Mouse (Mus musculus) CH12.LX (cell line): ENCODE data around the gene Gm10563. TPM values are rescaled to one million over a fixed set of nuclear protein-coding genes. Genes with fewer than 3 reads are reported as not detected.

ENCODE experiments used
- DNase-seq: peaks from one replicate; pipeline ENCODE4 v3.0.0-alpha.2; 2013; ENCODE audit errors: extremely low read depth
- H3K27ac ChIP-seq: 2 replicates; pipeline ENCODE4 v1.5.1; 2012; ENCODE audit warnings: low read depth, mild to moderate bottlenecking, control low read depth, moderate library complexity; ENCODE audit not compliant: insufficient read depth
- H3K27me3 ChIP-seq: replicated peaks from 2 replicates; pipeline ENCODE3; 2012; ENCODE audit warnings: inconsistent platforms
- H3K36me3 ChIP-seq, 2 experiments: replicated peaks in 1 of 2; 2 replicates each; pipeline versions ENCODE3 to v1.6.1; 2012; ENCODE audit warnings: inconsistent platforms in 1 of 2, low read length in 1 of 2, mild to moderate bottlenecking in 1 of 2, mixed read lengths in 1 of 2, moderate library complexity in 1 of 2; ENCODE audit not compliant: control insufficient read depth in 1 of 2, insufficient read depth in 1 of 2
- H3K4me1 ChIP-seq, 2 experiments: 2 replicates each; pipeline ENCODE4 v1.6.1; 2012; ENCODE audit warnings: inconsistent platforms in 1 of 2, moderate library complexity in 1 of 2; ENCODE audit not compliant: insufficient read depth in 2 of 2, control insufficient read depth in 1 of 2
- H3K4me2 ChIP-seq: 2 replicates; pipeline ENCODE4 v1.6.1; 2012; ENCODE audit warnings: low read depth, mild to moderate bottlenecking, control low read depth; ENCODE audit not compliant: poor library complexity, insufficient read depth, severe bottlenecking
- H3K4me3 ChIP-seq, 3 experiments: fragments of 150-350 bp in 1 of 3; sonication (generic) in 1 of 3; replicated peaks in 1 of 3; 2 replicates each; pipeline versions ENCODE3 to v1.5.1; 2011 to 2012; ENCODE audit warnings: low read depth in 2 of 3, low read length in 2 of 3, mild to moderate bottlenecking in 2 of 3, moderate library complexity in 2 of 3, control low read depth in 1 of 3, improper control_type of control experiment in 1 of 3, inconsistent platforms in 1 of 3, mixed read lengths in 1 of 3; ENCODE audit not compliant: poor library complexity in 1 of 3
- H3K79me2 ChIP-seq: replicated peaks from 2 replicates; pipeline ENCODE4 v1.6.1; 2012; ENCODE audit warnings: mild to moderate bottlenecking, moderate library complexity; ENCODE audit not compliant: control insufficient read depth, poor library complexity, insufficient read depth, severe bottlenecking; ENCODE audit errors: extremely low read depth
- H3K9ac ChIP-seq: 2 replicates; pipeline ENCODE4 v1.6.1; 2012; ENCODE audit warnings: low read depth, mild to moderate bottlenecking, control low read depth, moderate library complexity; ENCODE audit not compliant: insufficient read depth
- H3K9me3 ChIP-seq: replicated peaks from 2 replicates; pipeline ENCODE3; 2012; ENCODE audit warnings: low read length, inconsistent platforms, mixed read lengths
- CHD1 ChIP-seq: IDR thresholded peaks from 2 replicates; pipeline ENCODE4 v1.6.1; 2012; ENCODE audit warnings: low read depth, low read length, improper control_type of control experiment, inconsistent platforms
- CHD2 ChIP-seq: IDR thresholded peaks from 2 replicates; pipeline ENCODE4 v1.6.1; 2011; ENCODE audit warnings: low read length, improper control_type of control experiment
- ELF1 ChIP-seq: IDR thresholded peaks from 2 replicates; pipeline ENCODE4 v1.6.1; 2014; ENCODE audit warnings: low read depth, mild to moderate bottlenecking, inconsistent platforms, low read length, improper control_type of control experiment
- HCFC1 ChIP-seq: IDR thresholded peaks from 2 replicates; pipeline ENCODE4 v1.6.1; 2012; ENCODE audit warnings: low read depth, mild to moderate bottlenecking, inconsistent platforms, low read length, improper control_type of control experiment
- SMC3 ChIP-seq: IDR thresholded peaks from 2 replicates; pipeline ENCODE4 v1.6.1; 2011; ENCODE audit warnings: low read depth, low read length, improper control_type of control experiment
- TCF12 ChIP-seq: IDR thresholded peaks from 2 replicates; pipeline ENCODE4 v1.6.1; 2014; ENCODE audit warnings: low read depth, mild to moderate bottlenecking, inconsistent platforms, low read length, improper control_type of control experiment
- UBTF ChIP-seq: IDR thresholded peaks from 2 replicates; pipeline ENCODE4 v1.6.1; 2012; ENCODE audit warnings: low read depth, mild to moderate bottlenecking, inconsistent platforms, low read length, improper control_type of control experiment, moderate library complexity
- dilution Hi-C: fragments of 300-500 bp; cut with MboI; formaldehyde crosslinking; loops from 2 replicates; pipeline ENCODE4 v1.14.3; 2020; ENCODE audit warnings: low sequenced_read_pairs; ENCODE audit not compliant: extremely low pct_unique_long_range_greater_than_20kb, extremely low pct_ligation_motif_present
- in situ Hi-C: fragments of 300-500 bp; cut with MboI; formaldehyde crosslinking; loops from 3 replicates; pipeline ENCODE4 v1.14.3; 2019; ENCODE audit warnings: low sequenced_read_pairs, low pct_ligation_motif_present, low pct_unique_long_range_greater_than_20kb, mixed read lengths
- polyA plus RNA-seq: library from polyadenylated mRNA; unstranded; fragments of >175 nt; gene quantifications from 2 replicates; pipeline ENCODE4 v1.2.1, GENCODE M21; 2012; ENCODE audit warnings: low read depth; ENCODE audit not compliant: insufficient read length
- total RNA-seq, 2 experiments: library from RNA; depleted of rRNA; stranded (reverse); fragments of 300-350 nt in 1 of 2; fragments of >200 nt in 1 of 2; gene quantifications; 2 replicates each; pipeline ENCODE4 v1.2.3; 2012 to 2014

Gene Gm10563
- total and polyA plus RNA-seq, 3 experiments = not detected

GRCm38 (mm10) chr4:155666903-155667302, 21.7 kb upstream of the Gm10563 start:
- DNase-seq = no peak
- H3K9ac ChIP-seq = no peak overlapping the region; the same call in 1 of the 2 replicates
- peaks cover 27 to 46% of the 10 kb centered on the region in 2 experiments for H3K36me3 ChIP-seq
- H3K79me2 ChIP-seq = no peaks in the 10 kb centered on the region
- H3K4me1 ChIP-seq = peaks cover 3 to 25% of the 10 kb centered on the region in 2 experiments
- H3K4me3 ChIP-seq = peak overlapping the region in 1 of 3 experiments; percentile 21
- no peaks in the 10 kb centered on the region for H3K9me3 ChIP-seq
- no peak overlapping the region for H3K27ac ChIP-seq
- H3K27me3 ChIP-seq = no peaks in the 10 kb centered on the region
- in situ Hi-C loops (no loop called here), dilution Hi-C loops (no loop called here)
- H3K4me2 ChIP-seq = no peak overlapping the region
- TF ChIP-seq TCF12 (no peak), ELF1 (peak; percentile 50; the same call in 1 of the 2 replicates), UBTF (no peak), CHD2 (no peak)

- TF ChIP-seq HCFC1 = no peak
- peaks cover 0 to 8% of the 10 kb centered on the region in 2 experiments; a peak in 1 of 4 replicates for H3K4me1 ChIP-seq
- H3K27me3 ChIP-seq = no peaks in the 10 kb centered on the region
- dilution Hi-C loops (no loop called here), in situ Hi-C loops (no loop called here)
- DNase-seq = no peak
- H3K4me3 ChIP-seq = no peak overlapping the region
- H3K27ac ChIP-seq = no peak overlapping the region
- H3K79me2 ChIP-seq = no peaks in the 10 kb centered on the region
- peaks cover 74 to 95% of the 10 kb centered on the region in 2 experiments for H3K36me3 ChIP-seq
- no peak overlapping the region for H3K9ac ChIP-seq
- H3K9me3 ChIP-seq = no peaks in the 10 kb centered on the region
- no peak overlapping the region for H3K4me2 ChIP-seq
Measured at GRCm38 (mm10) chr4:155660641-155661040, 15.4 kb upstream of the Gm10563 start.

- no peaks in the 10 kb centered on the region for H3K79me2 ChIP-seq
- no peaks in the 10 kb centered on the region for H3K9me3 ChIP-seq
- H3K9ac ChIP-seq = no peak overlapping the region
- no peak for TF ChIP-seq SMC3
- TF ChIP-seq CHD1 = no peak
- H3K4me3 ChIP-seq = no peak overlapping the region
- dilution Hi-C loops (no loop called here), in situ Hi-C loops (no loop called here)
- peaks cover 3 to 5% of the 10 kb centered on the region in 2 experiments; a peak in 3 of 4 replicates for H3K4me1 ChIP-seq
- H3K27me3 ChIP-seq = no peaks in the 10 kb centered on the region
- H3K27ac ChIP-seq = no peak overlapping the region; the same call in 1 of the 2 replicates
- peaks cover 75 to 95% of the 10 kb centered on the region in 2 experiments for H3K36me3 ChIP-seq
- H3K4me2 ChIP-seq = no peak overlapping the region
- no peak for DNase-seq
Measured at GRCm38 (mm10) chr4:155658961-155659360, 13.8 kb upstream of the Gm10563 start.
